Mouse (Mus musculus) heart, embryonic 14.5 days (tissue): ENCODE measurements around the gene Ssxb1. TPM values are rescaled to one million over a fixed set of nuclear protein-coding genes. Genes with fewer than 3 reads are reported as not detected.
"Not testable (repeated sequence)": the region's sequence is repeated elsewhere in the genome, so short reads cannot be mapped to it uniquely, and the experiment has no call there.

Experiments used
- ATAC-seq: fragments of 200-750 bp; cut with Nextera tagmentation; 2 replicates; pipeline ENCODE4 v1.8.0; 2017; ENCODE audit warnings: low read depth, moderate TSS enrichment; ENCODE audit not compliant: insufficient number of reproducible peaks, insufficient read depth, low FRiP score
- H3K27ac ChIP-seq, 2 experiments: fragments of 200-500 bp in 1 of 2; fragments of 300-500 bp in 1 of 2; sonication (generic) in 1 of 2; replicated peaks in 1 of 2; 2 replicates each; pipeline ENCODE4 v1.5.1; 2012 to 2014; ENCODE audit warnings: low read depth in 2 of 2, low read length in 2 of 2, control low read depth in 1 of 2, mild to moderate bottlenecking in 1 of 2, mixed read lengths in 1 of 2; ENCODE audit not compliant: control insufficient read depth in 1 of 2, insufficient read depth in 1 of 2
- H3K27me3 ChIP-seq: fragments of 300-500 bp; sonication (generic); 2 replicates; pipeline ENCODE4 v1.6.1; 2014; ENCODE audit warnings: mild to moderate bottlenecking, low read length, control low read depth; ENCODE audit not compliant: control insufficient read depth, insufficient read depth
- H3K36me3 ChIP-seq: fragments of 300-500 bp; sonication (generic); 2 replicates; pipeline ENCODE4 v1.6.1; 2014; ENCODE audit warnings: mild to moderate bottlenecking, control low read depth, low read length, mixed read lengths; ENCODE audit not compliant: control insufficient read depth, insufficient read depth
- H3K4me1 ChIP-seq, 2 experiments: fragments of 200-500 bp in 1 of 2; fragments of 300-500 bp in 1 of 2; sonication (generic) in 1 of 2; 2 replicates each; pipeline ENCODE4 v1.6.1; 2012 to 2014; ENCODE audit warnings: low read length in 2 of 2, control low read depth in 1 of 2, mixed read lengths in 1 of 2; ENCODE audit not compliant: control insufficient read depth in 2 of 2, insufficient read depth in 2 of 2
- H3K4me2 ChIP-seq: fragments of 300-500 bp; sonication (generic); 2 replicates; pipeline ENCODE4 v1.6.1; 2014; ENCODE audit warnings: mild to moderate bottlenecking, low read length
- H3K4me3 ChIP-seq, 2 experiments: fragments of 200-500 bp in 1 of 2; fragments of 300-500 bp in 1 of 2; sonication (generic) in 1 of 2; 2 replicates each; pipeline ENCODE4 v1.5.1; 2012 to 2014; ENCODE audit warnings: low read length in 2 of 2, mild to moderate bottlenecking in 2 of 2, control low read depth in 1 of 2, low read depth in 1 of 2, moderate library complexity in 1 of 2; ENCODE audit not compliant: control insufficient read depth in 1 of 2, insufficient read depth in 1 of 2
- H3K9ac ChIP-seq: fragments of 300-500 bp; sonication (generic); 2 replicates; pipeline ENCODE4 v1.6.1; 2014; ENCODE audit warnings: mild to moderate bottlenecking, low read length
- H3K9me3 ChIP-seq: fragments of 300-500 bp; sonication (generic); 2 replicates; pipeline ENCODE4 v1.6.1; 2016; ENCODE audit warnings: low read length, control low read depth; ENCODE audit not compliant: control insufficient read depth
- WGBS: fragments of 180-500 bp; shearing (Covaris S2); extraction: QIAGEN DNeasy Blood & Tissue Kit; methylation state at CpG from one replicate; pipeline ENCODE4 v1.1.7; 2014; 5-methylcytosine and 5-hydroxymethylcytosine counted together
- polyA plus RNA-seq: library from polyadenylated mRNA; unstranded; fragments of >200 nt; fragmentation: Nextera tagmentation; extraction: Ambion mirVana; gene quantifications from 2 replicates; pipeline ENCODE4 v1.2.1, GENCODE M21; 2014

Gene Ssxb1
- not detected in 2 replicates for polyA plus RNA-seq

DNA sequence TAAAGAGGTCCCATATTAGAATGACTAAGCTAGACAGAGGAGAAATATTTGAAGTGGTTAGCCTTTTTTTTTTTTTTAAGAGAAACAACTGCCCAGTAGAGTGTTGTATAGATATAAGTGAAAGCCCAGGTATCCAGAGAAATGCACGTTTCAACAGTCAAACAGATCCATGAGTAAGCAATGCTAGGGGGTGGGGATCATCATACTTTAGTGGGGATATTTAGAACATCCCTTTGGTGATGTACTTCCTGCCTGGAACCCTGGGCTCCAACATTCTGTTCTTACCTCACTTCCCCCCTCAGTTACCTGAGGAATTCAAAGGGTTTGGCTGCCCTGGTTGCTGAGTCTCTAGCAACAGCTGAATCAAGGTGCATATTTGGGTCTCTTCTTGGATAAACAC is at the start of gene Ssxb1:
TSS of gene Ssxb1 (plus strand) at position 301 of the 400 bp plus-strand sequence.
- 23% methylated on average over 1 of the region's 1 CpGs for WGBS
- not testable (repeated sequence) for ATAC-seq

DNA sequence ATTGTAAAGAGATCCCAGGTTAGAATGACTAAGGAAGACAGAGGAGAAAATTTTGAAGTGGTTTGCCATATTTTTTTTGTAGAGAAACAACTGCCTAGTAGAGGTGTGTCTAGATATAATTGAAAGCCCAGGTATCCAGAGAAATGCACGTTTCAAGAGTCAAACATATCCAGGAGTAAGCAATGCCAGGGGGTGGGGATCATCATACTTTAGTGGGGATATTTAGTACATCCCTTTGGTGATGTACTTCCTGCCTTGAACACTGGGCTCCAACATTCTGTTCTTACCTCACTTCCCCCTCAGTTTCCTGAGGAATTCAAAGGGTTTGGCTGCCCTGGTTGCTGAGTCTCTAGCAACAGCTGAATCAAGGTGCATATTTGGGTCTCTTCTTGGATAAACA is 46.4 kb upstream of the Ssxb1 start, which contains the start of gene Ssxb9:
TSS of gene Ssxb9 (plus strand) at position 301 of the 400 bp plus-strand sequence.
- 9% methylated on average over 1 of the region's 1 CpGs for WGBS
- not testable (repeated sequence) for H3K27ac ChIP-seq, H3K4me3 ChIP-seq, H3K36me3 ChIP-seq, H3K9ac ChIP-seq, H3K4me2 ChIP-seq, H3K27me3 ChIP-seq, H3K9me3 ChIP-seq, H3K4me1 ChIP-seq, ATAC-seq

More for the DNA sequence above, at the start of gene Ssxb1:
- H3K9ac ChIP-seq, H3K4me3 ChIP-seq, H3K4me2 ChIP-seq, H3K27ac ChIP-seq, H3K9me3 ChIP-seq, H3K36me3 ChIP-seq, H3K4me1 ChIP-seq, H3K27me3 ChIP-seq: not testable (repeated sequence)

DNA sequence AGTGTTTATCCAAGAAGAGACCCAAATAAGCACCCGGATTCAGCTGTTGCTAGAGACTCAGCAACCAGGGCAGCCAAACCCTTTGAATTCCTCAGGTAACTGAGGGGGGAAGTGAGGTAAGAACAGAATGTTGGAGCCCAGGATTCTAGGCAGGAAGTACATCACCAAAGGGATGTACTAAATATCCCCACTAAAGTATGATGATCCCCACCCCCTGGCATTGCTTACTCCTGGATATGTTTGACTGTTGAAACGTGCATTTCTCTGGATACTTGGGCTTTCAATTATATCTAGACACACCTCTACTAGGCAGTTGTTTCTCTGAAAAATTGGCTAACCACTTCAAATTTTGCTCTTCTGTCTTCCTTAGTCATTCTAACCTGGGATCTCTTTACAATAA is 48.5 kb downstream of the Ssxb1 start, which contains the start of gene Ssxb2:
TSS of gene Ssxb2 (minus strand) at position 101 of the 400 bp plus-strand sequence.
- H3K4me1 ChIP-seq, H3K4me3 ChIP-seq, ATAC-seq, H3K9me3 ChIP-seq, H3K36me3 ChIP-seq, H3K9ac ChIP-seq, H3K4me2 ChIP-seq, H3K27ac ChIP-seq, H3K27me3 ChIP-seq: not testable (repeated sequence)
- 59% methylated on average over 2 of the region's 2 CpGs for WGBS

Other genes with a start within 250 kb of the Ssxb1 start
- 10.4 and 12.0 TPM in 2 replicates for gene Tbc1d25, start 237.1 kb upstream of the Ssxb1 start, polyA plus RNA-seq
- gene Ebp, start 219.8 kb upstream of the Ssxb1 start, polyA plus RNA-seq, result 28.0 and 28.5 TPM in 2 replicates
- 3.6 and 4.2 TPM in 2 replicates for gene Porcn, start 206.8 kb upstream of the Ssxb1 start, polyA plus RNA-seq
- gene Ftsj1, start 160.9 kb upstream of the Ssxb1 start, polyA plus RNA-seq, result 25.1 and 25.4 TPM in 2 replicates
- 21.7 and 26.5 TPM in 2 replicates for gene Slc38a5, start 142.2 kb upstream of the Ssxb1 start, polyA plus RNA-seq
- gene Ssxb10, start 85.9 kb upstream of the Ssxb1 start, polyA plus RNA-seq, result not detected in 2 replicates
- not detected in 2 replicates for gene Ssxb9, start 46.3 kb upstream of the Ssxb1 start, polyA plus RNA-seq
- not detected in 2 replicates for gene Ssxb2, start 48.4 kb downstream of the Ssxb1 start, polyA plus RNA-seq
- not detected in 2 replicates for gene Gm14459, start 111.6 kb downstream of the Ssxb1 start, polyA plus RNA-seq
- gene Ssxb6, start 134.9 kb downstream of the Ssxb1 start, polyA plus RNA-seq, result not detected in 2 replicates
- not detected in 2 replicates for gene Ssxb3, start 178.5 kb downstream of the Ssxb1 start, polyA plus RNA-seq